Mouse (Mus musculus) limb, embryonic 14.5 days (tissue): ENCODE results near the gene Ptprt. TPM values are rescaled to one million over a fixed set of nuclear protein-coding genes. Genes with fewer than 3 reads are reported as not detected.

Experiments used
- ATAC-seq: fragments of 200-750 bp; cut with Nextera tagmentation; 2 replicates; pipeline ENCODE4 v1.8.0; 2017; ENCODE audit warnings: low read depth, moderate number of reproducible peaks, moderate TSS enrichment; ENCODE audit not compliant: low FRiP score
- DNase-seq: peaks from one replicate; pipeline ENCODE4 v3.0.0-alpha.2; 2015; ENCODE audit warnings: low spot score
- H3K27ac ChIP-seq: fragments of 300-500 bp; sonication (generic); replicated peaks from 2 replicates; pipeline ENCODE4 v1.5.1; 2014; ENCODE audit warnings: low read depth, mild to moderate bottlenecking, low read length, moderate library complexity, mixed read lengths
- H3K27me3 ChIP-seq: fragments of 300-500 bp; sonication (generic); 2 replicates; pipeline ENCODE4 v1.6.1; 2014; ENCODE audit warnings: low read length, mixed read lengths; ENCODE audit not compliant: control insufficient read depth, insufficient read depth
- H3K36me3 ChIP-seq: fragments of 300-500 bp; sonication (generic); 2 replicates; pipeline ENCODE4 v1.6.1; 2014; ENCODE audit warnings: mild to moderate bottlenecking, low read length, moderate library complexity, mixed read lengths; ENCODE audit not compliant: control insufficient read depth, insufficient read depth
- H3K4me1 ChIP-seq: fragments of 300-500 bp; sonication (generic); 2 replicates; pipeline ENCODE4 v1.6.1; 2014; ENCODE audit warnings: antibody characterized with exemption, low read length, mixed read lengths; ENCODE audit not compliant: control insufficient read depth, insufficient read depth
- H3K4me2 ChIP-seq: fragments of 300-500 bp; sonication (generic); replicated peaks from 2 replicates; pipeline ENCODE4 v1.6.1; 2014; ENCODE audit warnings: low read depth, mild to moderate bottlenecking, low read length, moderate library complexity; ENCODE audit not compliant: severe bottlenecking
- H3K4me3 ChIP-seq: fragments of 300-500 bp; sonication (generic); replicated peaks from 2 replicates; pipeline ENCODE4 v1.5.1; 2014; ENCODE audit warnings: low read length
- H3K9ac ChIP-seq: fragments of 300-500 bp; sonication (generic); 2 replicates; pipeline ENCODE4 v1.6.1; 2014; ENCODE audit warnings: mild to moderate bottlenecking, low read depth, low read length, moderate library complexity; ENCODE audit not compliant: severe bottlenecking
- H3K9me3 ChIP-seq: fragments of 300-500 bp; sonication (generic); 2 replicates; pipeline ENCODE4 v1.6.1; 2016; ENCODE audit warnings: low read length; ENCODE audit not compliant: control insufficient read depth
- POLR2A ChIP-seq: fragments of 200-500 bp; IDR thresholded peaks from 2 replicates; pipeline ENCODE4 v1.8.0; 2012; ENCODE audit warnings: inconsistent platforms, mild to moderate bottlenecking, moderate library complexity, borderline replicate concordance; ENCODE audit not compliant: insufficient read depth, insufficient read length; ENCODE audit errors: extremely low read depth
- WGBS: fragments of 180-500 bp; shearing (Covaris S2); extraction: QIAGEN DNeasy Blood & Tissue Kit; methylation state at CpG from one replicate; pipeline ENCODE4 v1.1.7; 2014; 5-methylcytosine and 5-hydroxymethylcytosine counted together
- polyA plus RNA-seq, 2 experiments: library from polyadenylated mRNA; depleted of rRNA in 1 of 2; stranded (reverse) in 1 of 2; unstranded in 1 of 2; fragments of >200 nt; fragmentation: Nextera tagmentation in 1 of 2; extraction: Ambion mirVana in 1 of 2; gene quantifications; 2 replicates each; pipeline versions ENCODE4 v1.2.1 to v1.2.3; 2012 to 2014

Gene Ptprt
- polyA plus RNA-seq, 2 experiments = 2.2 to 3.1 TPM

DNA sequence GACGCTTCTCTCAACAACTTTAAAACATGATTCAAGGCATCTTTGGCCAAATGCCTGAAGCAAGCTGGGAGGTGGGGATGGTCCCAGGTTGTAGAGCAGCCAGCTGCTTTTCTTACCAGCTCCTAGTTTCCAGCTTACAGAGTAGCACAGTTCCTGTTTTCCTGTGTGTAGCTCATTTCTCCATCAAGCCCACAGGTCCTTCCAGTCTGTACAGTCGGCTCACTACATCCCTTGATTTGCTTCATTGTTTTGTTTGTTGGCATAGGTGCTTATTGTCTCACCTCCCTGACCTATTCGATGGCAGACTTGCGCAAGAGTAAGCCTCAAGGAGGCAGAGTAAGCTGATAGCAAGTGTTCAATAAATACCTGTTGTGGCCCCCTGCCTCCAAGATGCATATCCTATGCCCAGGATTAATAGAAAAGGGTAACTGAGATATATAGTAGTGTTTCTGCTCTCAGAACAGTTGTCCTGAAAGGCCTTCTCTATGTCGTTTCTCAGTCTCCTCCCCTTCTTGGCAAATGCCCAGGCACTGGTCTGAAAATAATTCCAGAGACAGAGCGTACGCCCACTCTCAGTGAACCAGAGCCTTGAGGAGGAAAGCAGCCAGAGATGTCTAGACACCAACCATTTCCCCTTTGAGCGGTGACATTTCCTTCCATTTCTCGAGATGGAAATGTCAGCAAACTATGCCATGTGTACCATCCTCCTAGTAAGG lies 852.7 kb downstream of the Ptprt start:
- H3K9me3 ChIP-seq = no peaks in the 10 kb centered on the region
- no peak overlapping the region for H3K4me3 ChIP-seq
- 72% methylated on average over 9 of the region's 9 CpGs for WGBS
- H3K4me2 ChIP-seq = no peak overlapping the region
- ATAC-seq (no peak), DNase-seq (peak; percentile 57)
- no peak overlapping the region for H3K9ac ChIP-seq
- no peak for TF ChIP-seq POLR2A
- H3K36me3 ChIP-seq = no peaks in the 10 kb centered on the region
- H3K27ac ChIP-seq = no peak overlapping the region
- H3K27me3 ChIP-seq = no peaks in the 10 kb centered on the region
- no peaks in the 10 kb centered on the region for H3K4me1 ChIP-seq

DNA sequence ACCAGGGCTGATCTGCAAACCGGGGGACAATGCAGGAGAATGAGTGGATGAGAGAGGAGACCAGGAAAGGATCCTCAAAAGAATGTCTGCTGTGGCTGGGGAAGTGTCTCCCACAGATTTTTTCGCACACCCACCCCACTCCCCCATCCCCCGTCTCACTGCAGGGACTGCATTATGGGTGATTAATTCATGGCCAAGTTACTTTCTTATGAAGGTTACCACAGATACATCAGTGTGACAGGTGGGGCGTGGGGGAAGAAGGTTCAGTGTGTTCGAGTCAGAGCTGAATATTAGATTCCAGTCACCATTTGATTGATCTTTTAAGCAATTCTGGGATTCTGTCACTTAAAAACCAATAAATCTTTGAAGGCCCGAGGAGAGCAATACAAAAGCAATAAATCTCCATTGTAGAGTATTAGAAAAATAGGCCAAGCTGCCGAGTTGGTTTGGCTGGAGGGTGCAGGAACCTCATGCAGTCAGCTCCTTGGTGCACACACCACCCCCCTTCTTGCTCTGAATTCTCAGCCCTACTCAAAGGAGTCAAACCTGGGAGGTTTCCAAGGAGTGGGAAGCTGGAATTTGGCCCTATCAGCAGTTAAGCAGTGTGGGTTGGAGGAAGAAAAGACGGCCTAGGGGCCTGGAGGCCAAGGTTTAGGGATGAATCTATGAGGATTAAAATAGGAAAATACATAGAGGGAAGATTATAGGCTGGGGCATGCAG lies 854.5 kb downstream of the Ptprt start:
- Histone ChIP-seq H3K4me2 (no peak overlapping the region), H3K4me1 (no peaks in the 10 kb centered on the region), H3K36me3 (no peaks in the 10 kb centered on the region), H3K27me3 (no peaks in the 10 kb centered on the region), H3K27ac (no peak overlapping the region), H3K9ac (no peak overlapping the region), H3K9me3 (no peaks in the 10 kb centered on the region), H3K4me3 (no peak overlapping the region)
- ATAC-seq = no peak
- TF ChIP-seq POLR2A = no peak
- 54% methylated on average over 8 of the region's 8 CpGs for WGBS
- peak; percentile 12 for DNase-seq

DNA sequence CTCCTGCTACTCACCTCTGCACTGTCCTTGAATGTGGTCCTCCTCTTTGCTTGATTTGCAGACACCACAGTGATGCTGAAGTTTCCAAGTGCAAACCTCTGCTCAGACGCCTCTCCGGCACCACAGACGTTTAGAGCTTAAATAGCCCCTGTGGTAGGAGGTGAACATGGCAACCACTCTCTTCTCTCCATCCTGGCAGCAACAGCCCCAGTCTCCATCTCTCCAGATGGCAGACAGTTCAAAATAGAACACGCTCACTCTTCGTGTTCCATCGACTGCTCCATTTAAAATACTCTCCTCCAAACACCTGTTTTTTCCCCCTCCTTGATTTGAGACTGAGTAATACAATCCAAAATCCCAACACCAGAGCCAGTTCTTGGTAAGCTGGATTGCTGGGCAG lies 861.0 kb downstream of the Ptprt start:
- TF ChIP-seq POLR2A = no peak
- Histone ChIP-seq H3K36me3 (no peaks in the 10 kb centered on the region), H3K27ac (no peak overlapping the region), H3K4me1 (peaks cover 6% of the 10 kb centered on the region; the same call in 1 of the 2 replicates), H3K9ac (no peak overlapping the region), H3K4me3 (no peak overlapping the region), H3K4me2 (no peak overlapping the region), H3K27me3 (no peaks in the 10 kb centered on the region), H3K9me3 (no peaks in the 10 kb centered on the region)
- no peak for ATAC-seq
- no peak for DNase-seq
- 76% methylated on average over 6 of the region's 6 CpGs for WGBS

DNA sequence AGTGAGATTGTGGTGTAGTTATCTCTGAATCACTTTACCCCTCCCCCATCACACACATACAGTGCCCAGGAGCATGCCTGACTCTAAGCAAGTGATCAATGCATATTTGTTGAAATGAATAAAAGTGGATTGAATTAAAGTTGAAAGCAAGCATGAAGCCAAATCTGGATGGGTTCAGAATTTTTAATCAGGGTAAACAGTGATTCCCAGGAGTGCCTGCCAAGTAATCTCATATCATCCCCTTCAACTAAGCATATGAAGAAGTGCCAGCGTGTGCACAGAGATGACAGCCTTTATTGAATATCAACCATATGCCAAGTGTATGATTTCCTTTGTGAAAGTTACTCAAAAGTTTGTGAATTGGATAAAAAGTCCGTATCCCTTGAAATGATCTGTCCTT lies 893.4 kb downstream of the Ptprt start:
- H3K4me2 ChIP-seq = no peak overlapping the region
- no peak overlapping the region for H3K4me3 ChIP-seq
- no peaks in the 10 kb centered on the region for H3K36me3 ChIP-seq
- no peaks in the 10 kb centered on the region for H3K9me3 ChIP-seq
- H3K27ac ChIP-seq = no peak overlapping the region
- H3K4me1 ChIP-seq = no peaks in the 10 kb centered on the region
- H3K9ac ChIP-seq = no peak overlapping the region
- DNase-seq (no peak), ATAC-seq (no peak)
- 75% methylated on average over 2 of the region's 2 CpGs for WGBS
- H3K27me3 ChIP-seq = no peaks in the 10 kb centered on the region
- no peak for TF ChIP-seq POLR2A

DNA sequence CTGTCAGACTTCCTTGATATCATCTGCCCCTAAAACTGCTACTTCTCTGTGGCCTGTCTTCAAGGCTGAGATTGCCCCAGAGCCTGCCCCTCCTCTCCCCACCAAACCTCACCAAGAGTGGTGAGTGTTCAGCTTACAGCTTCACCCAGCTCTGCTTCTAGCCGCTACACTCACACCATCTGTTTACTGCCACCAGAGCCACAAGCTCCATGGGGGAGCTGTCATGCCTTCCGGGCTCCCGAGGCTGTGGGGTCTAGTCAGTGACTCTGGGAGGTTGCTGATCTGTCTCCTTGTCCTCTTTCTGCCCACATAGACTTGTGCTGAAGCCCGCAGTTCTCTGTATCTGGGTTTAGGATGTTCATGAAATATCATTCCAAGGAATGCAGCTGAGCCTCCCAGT lies 947.9 kb downstream of the Ptprt start:
- no peak overlapping the region for H3K4me2 ChIP-seq
- no peaks in the 10 kb centered on the region for H3K9me3 ChIP-seq
- WGBS = 25% methylated on average over 4 of the region's 4 CpGs
- H3K9ac ChIP-seq = no peak overlapping the region
- no peak overlapping the region for H3K4me3 ChIP-seq
- no peak overlapping the region for H3K27ac ChIP-seq
- H3K36me3 ChIP-seq = no peaks in the 10 kb centered on the region
- DNase-seq (no peak), ATAC-seq (no peak)
- no peak for TF ChIP-seq POLR2A
- 0 out of 2 replicates have a peak, but pooled peaks cover 6% of the 10 kb centered on the region for H3K4me1 ChIP-seq
- no peaks in the 10 kb centered on the region for H3K27me3 ChIP-seq
